Mouse (Mus musculus) embryonic fibroblast, embryonic 13.5 days (primary cell): ENCODE measurements at regions not wholly inside any gene's neighbourhood (a gene's known extent, or its start where the extent isn't known, plus 50 kb on each side); places are given as distances from the start of the nearest gene placed in this dataset.

Experiments used
- CTCF ChIP-seq: IDR thresholded peaks from 2 replicates; pipeline ENCODE4 v1.5.1; 2011; ENCODE audit warnings: mild to moderate bottlenecking, control low read depth, low read length, moderate library complexity, borderline replicate concordance; ENCODE audit not compliant: insufficient read depth
- POLR2A ChIP-seq: IDR thresholded peaks from 2 replicates; pipeline ENCODE4 v1.6.1; 2011; ENCODE audit warnings: low read depth, mild to moderate bottlenecking, control low read depth, low read length, moderate library complexity

- TF ChIP-seq POLR2A = no peak
- TF ChIP-seq CTCF = no peak
Observed at GRCm38 (mm10) chr3:126210226-126210625, 153.3 kb upstream of the Arsj start.
